Mouse (Mus musculus) bone marrow, adult 2 months (tissue): ENCODE data around the gene Mta3.

Experiments used
- CTCF ChIP-seq: fragments of 200-500 bp; IDR thresholded peaks from 2 replicates; pipeline ENCODE4 v1.5.1; 2011; ENCODE audit warnings: low read length, control low read depth; ENCODE audit not compliant: control insufficient read depth, insufficient read depth
- POLR2A ChIP-seq: fragments of 200-500 bp; IDR thresholded peaks from 2 replicates; pipeline ENCODE4 v1.6.1; 2011; ENCODE audit warnings: low read depth, mild to moderate bottlenecking, control low read depth, low read length, borderline replicate concordance; ENCODE audit not compliant: control insufficient read depth

- TF ChIP-seq CTCF (no peak), POLR2A (peak; percentile 63)
Observed at GRCm38 (mm10) chr17:83846301-83847021, 140.5 kb downstream of the Mta3 start.
